Mouse (Mus musculus): ENCODE results near the gene Idua.
A peak's percentile ranks its signal among the peaks of the same experiment; 100 is the strongest.

- no peak for TF ChIP-seq CEBPB (IDR thresholded peaks at IDR 0.05; ENCODE audit: insufficient read depth, poor library complexity, severe bottlenecking)
- TF ChIP-seq REST (IDR thresholded peaks at IDR 0.05; ENCODE audit: insufficient read depth, insufficient read length) = no peak
- TF ChIP-seq POLR2A (IDR thresholded peaks at IDR 0.05; ENCODE audit: insufficient read length, low read depth) = no peak
- TF ChIP-seq MYOD1 (IDR thresholded peaks at IDR 0.05; ENCODE audit: control insufficient read depth in 1 of 3, insufficient read length in 2 of 3, low read depth in 2 of 3) = no peak
- TF ChIP-seq E2F4 (IDR thresholded peaks at IDR 0.05; ENCODE audit: insufficient read depth) = no peak
- TF ChIP-seq POLR2AphosphoS2 (IDR thresholded peaks at IDR 0.05; ENCODE audit: insufficient read length, low read depth) = peak; percentile 58
- TF ChIP-seq USF1 (IDR thresholded peaks at IDR 0.05; ENCODE audit: low read depth) = no peak
- no peak for TF ChIP-seq TCF3 (IDR thresholded peaks at IDR 0.05; ENCODE audit: insufficient read length, low read depth)
- no peak for TF ChIP-seq TCF12 (IDR thresholded peaks at IDR 0.05; ENCODE audit: insufficient read depth, poor library complexity, severe bottlenecking)
- TF ChIP-seq MAX (IDR thresholded peaks at IDR 0.05; ENCODE audit: low read depth) = no peak
- no peak for TF ChIP-seq SRF (IDR thresholded peaks at IDR 0.05; ENCODE audit: control insufficient read depth, insufficient read length, low read depth)
Measured at GRCm38 (mm10) chr5:108648937-108649576, 11.1 kb upstream of the Idua start.

Measured in myocyte (in vitro differentiated cells).